Mouse (Mus musculus): ENCODE results near the gene A130010J15Rik.

A130010J15Rik gene

DNA sequence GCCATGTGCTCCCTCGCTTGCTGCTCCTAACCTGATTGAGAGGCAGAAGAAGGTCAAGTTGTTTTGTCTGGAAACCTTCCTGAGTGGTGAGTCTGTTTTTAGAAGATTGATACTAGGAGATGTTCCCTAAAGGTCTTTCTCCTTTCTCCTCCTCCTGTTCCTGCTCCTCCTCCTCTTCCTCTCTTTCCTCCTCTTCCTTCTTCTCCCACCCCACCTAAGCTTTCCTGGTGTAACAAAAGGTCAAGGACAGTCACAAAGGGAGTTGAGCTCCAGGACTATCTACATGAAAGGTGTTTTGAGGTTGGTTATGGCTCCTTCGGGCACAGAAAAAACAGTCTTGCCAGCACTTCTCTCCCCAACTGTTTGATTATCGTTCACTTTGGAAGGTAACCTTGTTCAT is at the start of gene A130010J15Rik:
Gene A130010J15Rik, plus strand, starts transcription at position 301 of the 400 bp plus-strand sequence.
- DNase-seq (ENCODE audit: low spot score): no peak

GRCm38 (mm10) chr1:193122793-193123192 is 45.1 kb upstream of the A130010J15Rik start:
- no peak for DNase-seq (ENCODE audit: low spot score)

DNA sequence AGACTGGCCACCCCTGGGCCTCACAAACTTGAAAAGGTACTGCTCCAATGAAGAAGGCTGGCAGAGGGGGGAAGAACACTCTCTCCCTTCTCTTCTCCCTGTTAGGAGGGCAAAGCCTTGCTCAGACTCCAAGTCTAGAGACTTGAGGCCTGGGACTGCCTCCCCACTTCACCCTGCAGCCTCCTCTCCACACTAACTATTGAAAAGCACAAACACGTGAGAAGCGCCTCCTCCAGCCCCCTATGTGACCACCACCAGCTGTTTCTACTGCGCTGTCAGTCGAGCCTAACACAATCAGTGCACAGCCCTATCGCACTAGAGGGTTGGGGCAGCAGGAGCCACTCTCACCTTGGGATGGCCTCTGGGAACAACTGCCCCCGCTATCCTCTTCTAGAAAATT is 44.6 kb upstream of the A130010J15Rik start:
- DNase-seq (ENCODE audit: low spot score): no peak

DNA sequence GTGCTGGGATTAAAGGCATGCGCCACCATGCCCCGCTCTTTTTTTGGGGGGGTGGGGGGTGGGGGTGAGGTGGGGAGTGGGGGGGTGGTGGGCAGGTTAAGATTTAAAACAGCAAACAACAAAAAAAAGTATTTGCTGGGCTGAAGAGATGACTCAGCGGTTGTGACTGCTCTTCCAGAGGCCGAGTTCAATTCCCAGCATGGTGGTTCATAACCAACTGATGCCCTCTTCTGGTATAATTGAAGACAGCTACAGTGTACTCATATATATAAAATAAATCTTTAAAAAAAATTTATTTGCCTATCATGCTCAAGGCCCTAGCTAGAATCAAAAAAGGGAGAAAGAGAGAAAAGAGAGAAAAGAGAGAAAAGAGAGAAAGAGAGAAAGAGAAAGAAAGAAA is 42.0 kb upstream of the A130010J15Rik start:
- DNase-seq (ENCODE audit: low spot score): no peak

DNA sequence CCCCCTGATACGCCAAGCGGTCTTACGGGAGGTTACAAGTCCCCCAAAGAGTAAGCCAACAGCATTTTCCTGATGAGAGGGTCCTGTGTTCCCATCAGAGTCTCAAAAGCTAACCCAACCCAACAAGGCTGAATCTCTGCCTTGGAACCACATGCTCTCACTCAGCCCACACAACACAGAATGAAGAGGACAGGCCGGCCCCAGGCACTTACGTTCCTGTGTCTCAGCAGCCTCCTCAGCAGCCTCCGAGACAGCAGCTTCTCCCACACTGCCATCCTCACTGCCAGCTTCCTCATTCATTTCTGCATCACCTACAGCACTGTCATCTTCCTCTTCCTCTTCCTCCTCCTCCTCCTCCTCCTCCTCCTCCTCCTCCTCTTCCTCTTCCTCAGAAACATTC is 39.8 kb upstream of the A130010J15Rik start:
- DNase-seq (ENCODE audit: low spot score): no peak

- DNase-seq (ENCODE audit: low spot score): no peak
Measured at GRCm38 (mm10) chr1:193129321-193129720, 38.5 kb upstream of the A130010J15Rik start.

DNA sequence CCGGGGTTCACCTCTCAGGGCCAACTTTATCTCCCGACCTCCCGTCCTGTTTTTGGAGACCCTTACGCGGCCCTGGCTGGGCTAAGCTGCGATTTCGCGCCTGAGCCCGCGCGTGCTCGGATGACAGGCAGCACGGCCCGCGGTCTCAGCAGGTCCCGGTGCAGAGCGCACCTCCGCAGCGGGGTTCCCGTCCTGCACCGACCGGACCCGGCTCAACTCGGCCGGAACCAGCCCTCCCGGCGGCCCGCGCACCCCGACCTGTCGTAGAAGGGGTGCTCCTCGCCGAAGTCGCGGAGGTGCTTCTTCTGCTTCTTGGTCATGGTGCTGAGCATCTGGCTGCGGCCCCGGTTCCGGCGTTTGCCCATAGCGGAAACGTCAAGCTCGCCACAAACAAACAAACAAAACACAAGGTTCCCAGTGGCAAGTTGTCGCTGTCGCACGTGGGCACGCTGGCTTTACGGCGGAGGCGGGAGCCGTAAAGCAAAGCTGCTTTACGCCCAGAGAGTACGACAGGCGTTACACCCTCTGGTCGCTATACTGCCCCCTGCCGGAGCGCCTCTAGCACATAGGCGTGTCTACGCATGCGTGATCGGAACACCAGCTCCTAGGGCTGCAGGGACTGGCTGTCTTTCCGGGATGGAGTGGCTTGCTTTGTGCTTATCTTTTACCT is 37.9 kb upstream of the A130010J15Rik start, which contains the start of gene Diexf:
Gene Diexf, minus strand, starts transcription at position 487 of the 670 bp plus-strand sequence.
- DNase-seq (ENCODE audit: low spot score): peak; percentile 99

- no peak for DNase-seq (ENCODE audit: low spot score)
Measured at GRCm38 (mm10) chr1:193130456-193130825, 37.4 kb upstream of the A130010J15Rik start.

DNA sequence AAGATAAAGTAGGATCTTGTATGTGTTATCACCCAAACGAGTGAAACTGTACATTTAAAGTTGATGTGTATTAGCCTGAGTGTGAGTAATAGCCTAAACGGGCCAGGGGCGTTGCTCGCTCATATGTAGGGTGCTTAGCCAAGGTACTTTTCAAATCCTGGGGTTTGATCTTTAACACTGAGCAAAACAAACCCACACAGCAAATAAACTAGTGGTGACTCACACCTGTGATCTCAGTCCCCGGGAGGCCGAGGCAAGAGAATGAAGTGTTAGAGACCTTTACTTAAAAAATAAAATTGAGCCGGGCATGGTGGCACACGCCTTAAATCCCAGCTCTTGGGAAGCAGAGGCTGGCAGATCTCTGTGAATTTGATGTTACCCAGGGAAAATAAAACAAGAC is 37.0 kb upstream of the A130010J15Rik start:
- DNase-seq (ENCODE audit: low spot score): peak; percentile 26

DNA sequence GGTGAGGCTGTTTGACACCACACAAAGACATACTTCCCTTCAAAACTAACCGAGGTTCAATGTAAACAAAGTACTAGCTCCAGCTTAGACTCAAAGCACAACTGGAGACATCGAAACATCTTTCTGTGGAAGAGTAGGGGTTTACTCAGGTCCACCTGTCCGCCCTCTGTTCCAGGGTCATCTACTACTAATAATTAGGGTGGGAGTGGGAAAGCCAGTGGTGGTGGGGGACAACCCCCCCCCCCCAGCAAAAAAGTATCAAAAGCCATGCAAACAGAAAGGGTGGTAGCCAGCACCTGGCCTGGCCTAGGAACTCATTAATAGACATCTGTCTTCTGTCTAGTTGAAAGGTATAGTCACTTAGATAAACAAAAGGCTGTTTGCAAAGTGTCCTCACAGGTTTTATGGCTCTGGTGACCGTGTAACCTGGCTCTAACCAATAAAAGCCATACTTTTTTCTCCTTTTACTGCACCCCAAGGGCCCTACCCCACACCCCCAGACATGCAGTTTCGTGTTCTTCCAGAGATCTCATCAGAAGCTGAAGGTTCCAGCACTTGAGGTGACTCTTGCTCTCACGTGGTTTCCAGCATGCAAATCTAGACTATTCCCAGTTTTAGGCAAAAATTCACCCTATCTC is 36.4 kb upstream of the A130010J15Rik start:
- no peak for DNase-seq (ENCODE audit: low spot score)

GRCm38 (mm10) chr1:193132385-193132784 is 35.5 kb upstream of the A130010J15Rik start:
- no peak for DNase-seq (ENCODE audit: low spot score)

- DNase-seq (ENCODE audit: low spot score): no peak
Measured at GRCm38 (mm10) chr1:193133726-193134125, 34.1 kb upstream of the A130010J15Rik start.

DNA sequence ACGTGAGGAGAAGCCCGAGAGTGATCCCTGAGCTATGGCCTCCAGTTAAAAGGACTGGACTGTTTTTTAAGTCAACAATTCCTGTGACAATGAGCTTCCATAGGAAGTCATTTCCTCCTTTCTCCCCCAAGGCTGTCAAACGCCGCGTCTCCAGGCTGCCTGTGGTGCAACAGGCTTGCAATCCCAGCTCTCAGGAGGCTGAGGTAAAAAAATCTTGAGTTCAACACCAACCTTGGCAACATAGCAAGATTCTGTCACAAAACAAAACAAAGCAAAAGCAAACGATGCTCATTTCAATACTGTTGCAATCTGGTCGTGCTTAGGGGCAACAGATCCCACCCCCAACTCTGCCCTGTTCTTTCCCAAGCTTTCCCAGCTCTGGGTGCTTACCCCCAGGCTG is 29.8 kb upstream of the A130010J15Rik start:
- DNase-seq (ENCODE audit: low spot score): no peak

- no peak for DNase-seq (ENCODE audit: low spot score)
Measured at GRCm38 (mm10) chr1:193138669-193139068, 29.2 kb upstream of the A130010J15Rik start.

GRCm38 (mm10) chr1:193141118-193141517 is 26.7 kb upstream of the A130010J15Rik start:
- peak; percentile 84 for DNase-seq (ENCODE audit: low spot score)

GRCm38 (mm10) chr1:193142517-193143062 is 25.3 kb upstream of the A130010J15Rik start:
- DNase-seq (ENCODE audit: low spot score): no peak

- no peak for DNase-seq (ENCODE audit: low spot score)
Measured at GRCm38 (mm10) chr1:193144516-193144915, 23.3 kb upstream of the A130010J15Rik start.

DNA sequence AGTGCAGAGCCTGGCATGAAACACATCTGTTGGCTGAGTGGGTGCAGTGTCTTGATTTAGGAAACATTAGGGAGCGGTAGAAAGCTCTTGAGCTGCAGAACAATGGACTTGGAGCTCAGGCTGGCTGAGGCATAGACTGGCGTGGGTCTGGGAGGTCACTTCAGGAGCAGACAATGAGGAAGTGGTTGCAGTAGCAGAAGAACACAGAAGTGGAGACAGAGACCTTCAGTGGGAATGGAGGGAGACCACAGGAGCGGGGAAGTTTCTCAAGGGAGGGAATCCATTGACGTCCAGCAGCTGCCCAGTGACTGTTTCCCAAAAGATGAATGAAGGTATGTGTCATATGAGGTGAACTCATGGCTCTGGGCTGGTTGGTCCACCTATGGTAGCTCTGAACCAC is 22.7 kb upstream of the A130010J15Rik start:
- no peak for DNase-seq (ENCODE audit: low spot score)

DNA sequence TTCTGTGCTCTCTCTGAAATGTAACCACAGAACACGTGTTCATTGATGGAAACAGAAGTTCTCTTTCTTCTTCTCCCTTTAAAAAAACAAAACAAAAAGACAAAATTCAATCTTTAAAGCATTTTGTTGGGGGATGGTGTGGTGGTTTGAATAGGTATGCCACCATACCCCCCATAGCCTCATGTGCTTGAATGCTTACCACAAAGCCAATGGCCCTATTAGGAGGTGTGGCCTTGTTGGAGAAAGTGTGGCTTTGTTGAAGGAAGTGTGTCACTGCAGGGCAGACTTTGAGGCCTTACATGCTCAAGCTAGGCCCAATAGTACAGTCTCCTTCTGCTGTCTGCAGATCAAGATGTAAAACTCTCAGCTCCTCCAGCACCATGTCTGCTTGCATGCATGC is 21.4 kb upstream of the A130010J15Rik start:
- no peak for DNase-seq (ENCODE audit: low spot score)

DNA sequence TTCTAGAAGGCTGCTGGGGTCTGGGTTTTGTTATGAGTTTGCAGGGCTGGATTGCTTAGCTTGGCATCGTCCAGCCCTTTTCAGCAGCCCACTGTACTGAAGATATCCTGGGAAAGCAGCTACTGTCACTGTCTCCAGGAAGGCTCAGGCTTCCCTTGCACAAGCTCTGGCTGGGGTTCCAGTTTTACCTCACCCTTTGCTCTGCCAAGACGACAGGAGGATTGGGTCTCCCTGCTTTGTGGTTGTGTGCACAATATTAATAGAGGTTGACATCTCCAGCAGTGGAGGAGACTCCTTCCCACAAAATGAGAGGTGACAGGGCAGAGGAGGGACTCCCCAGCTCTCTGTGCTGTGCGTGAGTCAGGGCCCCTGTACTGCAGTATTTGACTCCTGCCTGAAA is 18.6 kb upstream of the A130010J15Rik start:
- no peak for DNase-seq (ENCODE audit: low spot score)

- DNase-seq (ENCODE audit: low spot score): no peak
Measured at GRCm38 (mm10) chr1:193151134-193151533, 16.7 kb upstream of the A130010J15Rik start.

DNA sequence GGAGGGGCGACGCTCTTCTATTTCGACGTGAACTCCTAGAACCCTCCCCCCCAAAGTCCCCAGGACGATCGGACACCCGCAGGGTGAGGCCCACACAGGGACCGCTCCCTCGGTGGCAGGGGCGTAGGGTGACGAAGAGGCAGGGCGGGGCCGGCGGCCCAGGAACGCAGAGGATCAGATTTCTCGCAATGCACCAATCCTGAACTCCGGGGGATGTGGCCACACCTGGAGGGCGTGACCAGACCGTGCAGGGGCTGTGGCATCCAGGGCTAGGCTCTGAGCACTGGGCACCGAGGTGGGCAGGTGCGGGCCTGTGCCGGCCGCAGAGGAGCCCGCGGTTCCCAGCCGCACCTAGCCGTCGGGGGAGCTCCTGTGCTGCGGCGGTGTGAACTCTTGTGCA is 15.0 kb upstream of the A130010J15Rik start, which contains the start of gene Irf6:
Gene Irf6, plus strand, starts transcription at position 240 of the 400 bp plus-strand sequence.
- peak; percentile 89 for DNase-seq (ENCODE audit: low spot score)

DNA sequence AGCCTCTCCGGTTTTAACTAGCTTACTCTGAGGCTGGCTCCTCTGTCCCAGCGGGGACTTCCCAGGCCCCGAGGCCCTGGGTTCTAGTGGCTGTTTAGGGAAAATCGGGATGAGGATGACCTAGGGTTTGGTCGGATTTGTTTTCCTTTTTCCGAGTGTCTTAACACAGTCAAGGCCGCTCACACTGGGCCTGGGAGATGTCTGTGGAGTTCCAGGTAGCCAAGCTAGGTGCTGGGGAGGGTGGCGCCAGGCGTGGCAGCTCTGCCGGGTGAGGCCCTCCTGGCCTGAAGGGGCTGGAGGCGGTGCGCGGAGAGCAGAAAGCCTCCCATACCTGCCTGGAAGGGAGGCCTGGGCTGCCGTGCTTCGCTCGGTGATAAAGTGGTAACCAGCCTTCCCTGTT is 14.3 kb upstream of the A130010J15Rik start:
- peak; percentile 58 for DNase-seq (ENCODE audit: low spot score)

Data from urinary bladder, postnatal 14 days (tissue).